Mouse (Mus musculus) embryonic facial prominence, embryonic 12.5 days (tissue): ENCODE measurements around the gene Use1. TPM values are rescaled to one million over a fixed set of nuclear protein-coding genes. Genes with fewer than 3 reads are reported as not detected.

ENCODE experiments used
- ATAC-seq: fragments of 200-750 bp; cut with Nextera tagmentation; 2 replicates; pipeline ENCODE4 v1.8.0; 2017; ENCODE audit not compliant: insufficient number of reproducible peaks, insufficient read depth, low FRiP score, low TSS enrichment
- H3K27ac ChIP-seq: fragments of 300-500 bp; sonication (generic); 2 replicates; pipeline ENCODE4 v1.5.1; 2016; ENCODE audit warnings: mild to moderate bottlenecking
- H3K27me3 ChIP-seq: fragments of 300-500 bp; sonication (generic); 2 replicates; pipeline ENCODE4 v1.6.1; 2016; ENCODE audit warnings: mild to moderate bottlenecking, moderate library complexity
- H3K36me3 ChIP-seq: fragments of 300-500 bp; sonication (generic); 2 replicates; pipeline ENCODE4 v1.6.1; 2016; ENCODE audit warnings: mild to moderate bottlenecking
- H3K4me1 ChIP-seq: fragments of 300-500 bp; sonication (generic); 2 replicates; pipeline ENCODE4 v1.6.1; 2016
- H3K4me2 ChIP-seq: fragments of 300-500 bp; sonication (generic); replicated peaks from 2 replicates; pipeline ENCODE4 v1.6.1; 2016; ENCODE audit warnings: mild to moderate bottlenecking, moderate library complexity
- H3K4me3 ChIP-seq: fragments of 300-500 bp; sonication (generic); 2 replicates; pipeline ENCODE4 v1.5.1; 2016; ENCODE audit warnings: mild to moderate bottlenecking
- H3K9ac ChIP-seq: fragments of 300-500 bp; sonication (generic); 2 replicates; pipeline ENCODE4 v1.6.1; 2016; ENCODE audit warnings: mild to moderate bottlenecking, moderate library complexity
- H3K9me3 ChIP-seq: fragments of 300-500 bp; sonication (generic); 2 replicates; pipeline ENCODE4 v1.6.1; 2016; ENCODE audit warnings: mild to moderate bottlenecking, moderate library complexity
- WGBS: fragments of 180-500 bp; shearing (Covaris S2); methylation state at CpG from one replicate; pipeline ENCODE4 v1.1.7; 2016; 5-methylcytosine and 5-hydroxymethylcytosine counted together
- polyA plus RNA-seq: library from polyadenylated mRNA; unstranded; fragments of >200 nt; fragmentation: Nextera tagmentation; extraction: Ambion mirVana; gene quantifications from 2 replicates; pipeline ENCODE4 v1.2.1, GENCODE M21; 2016

Use1 gene
- polyA plus RNA-seq, 1 experiment from 2014 or later, result 89.2 TPM

DNA sequence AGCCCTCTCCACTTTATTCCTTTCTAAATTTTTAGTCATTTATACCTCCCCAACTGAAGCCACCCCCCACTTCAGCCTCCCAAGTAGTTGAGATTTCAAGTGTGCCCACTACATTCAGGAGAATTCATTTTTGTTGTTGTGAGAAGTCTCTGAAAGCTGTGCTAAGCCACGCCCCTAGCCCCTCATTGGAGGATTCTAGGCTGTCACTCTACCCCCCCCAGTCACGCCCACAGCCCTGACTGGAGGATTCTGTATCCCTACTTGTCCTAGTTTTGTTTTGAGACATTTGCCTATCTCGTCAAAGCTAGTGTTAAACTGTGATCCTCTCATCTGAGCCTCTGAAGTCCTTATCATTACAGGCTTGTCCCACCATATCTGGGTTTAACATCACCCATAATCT, 26.2 kb downstream of the Use1 start:
- Histone ChIP-seq H3K4me1 (peaks cover 6% of the 10 kb centered on the region), H3K4me3 (no peak overlapping the region), H3K9me3 (no peaks in the 10 kb centered on the region), H3K9ac (no peak overlapping the region), H3K36me3 (no peaks in the 10 kb centered on the region), H3K27ac (no peak overlapping the region), H3K4me2 (no peak overlapping the region; the same call in 1 of the 2 replicates), H3K27me3 (no peaks in the 10 kb centered on the region)
- no peak for ATAC-seq
- 12% methylated on average over 3 of the region's 3 CpGs for WGBS

DNA sequence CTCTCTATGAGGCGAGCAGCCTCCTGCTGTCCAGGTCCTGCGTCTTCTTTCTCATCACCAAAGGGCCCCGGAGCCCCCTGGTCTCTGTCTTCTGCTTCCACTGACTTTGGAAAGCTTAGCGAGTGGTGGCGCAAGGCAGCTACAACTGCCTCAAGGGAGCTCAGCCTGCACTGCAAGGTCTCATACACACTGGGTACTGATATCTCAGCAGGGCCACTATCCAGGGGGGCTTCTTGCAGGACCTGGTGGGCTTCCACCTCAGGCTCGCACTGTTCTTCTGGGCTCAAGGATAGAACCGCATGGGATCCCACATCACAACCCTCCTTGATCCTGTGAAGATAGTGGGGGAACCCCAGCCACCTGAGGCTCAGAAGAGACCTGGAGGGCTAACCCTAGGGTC, 27.8 kb downstream of the Use1 start:
- Histone ChIP-seq H3K4me3 (no peak overlapping the region), H3K36me3 (peaks cover 10% of the 10 kb centered on the region), H3K4me1 (peaks cover 6% of the 10 kb centered on the region), H3K9ac (no peak overlapping the region), H3K9me3 (no peaks in the 10 kb centered on the region), H3K27ac (no peak overlapping the region), H3K27me3 (no peaks in the 10 kb centered on the region), H3K4me2 (no peak overlapping the region)
- WGBS, result 80% methylated on average over 7 of the region's 7 CpGs
- no peak for ATAC-seq

GRCm38 (mm10) chr8:71395071-71395470, 28.4 kb downstream of the Use1 start:
- H3K9me3 ChIP-seq, result no peaks in the 10 kb centered on the region
- ATAC-seq, result no peak
- peaks cover 6% of the 10 kb centered on the region for H3K4me1 ChIP-seq
- H3K4me2 ChIP-seq, result no peak overlapping the region
- no peaks in the 10 kb centered on the region for H3K27me3 ChIP-seq
- WGBS, result 86% methylated on average over 10 of the region's 10 CpGs
- peaks cover 14% of the 10 kb centered on the region for H3K36me3 ChIP-seq
- H3K9ac ChIP-seq, result no peak overlapping the region
- H3K4me3 ChIP-seq, result no peak overlapping the region
- H3K27ac ChIP-seq, result no peak overlapping the region

DNA sequence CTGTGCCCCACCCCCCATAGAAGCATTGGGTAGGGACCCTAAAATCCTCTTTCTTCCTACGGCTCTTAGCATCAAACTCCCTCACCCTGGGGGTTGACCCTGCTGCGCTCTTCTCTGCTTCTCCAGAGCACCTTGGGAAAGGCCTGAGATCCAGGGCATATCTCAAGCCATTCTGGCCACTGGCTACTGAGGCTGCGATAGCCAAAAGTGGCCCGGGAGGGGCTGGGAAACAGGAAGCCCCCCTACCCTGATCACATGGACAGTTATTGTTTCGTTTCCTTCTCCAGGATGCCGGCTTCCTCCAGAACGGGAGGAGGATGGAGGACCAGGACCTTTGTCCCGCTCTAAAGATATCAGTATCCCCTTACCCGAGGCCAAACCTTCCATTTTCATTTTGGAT, 29.0 kb downstream of the Use1 start, which contains the start of gene Ushbp1:
Ushbp1 (minus strand) TSS at position 174 of the 400 bp plus-strand sequence.
- peak within 1 kb of the TSS; percentile 83 for H3K4me3 ChIP-seq
- H3K36me3 ChIP-seq, result peaks cover 18% of the 10 kb centered on the region
- 88% methylated on average over 9 of the region's 9 CpGs for WGBS
- no peak within 1 kb of the TSS for H3K9ac ChIP-seq
- no peak for ATAC-seq
- H3K4me2 ChIP-seq, result peak within 1 kb of the TSS; percentile 80
- H3K9me3 ChIP-seq, result no peaks in the 10 kb centered on the region
- peaks cover 6% of the 10 kb centered on the region for H3K4me1 ChIP-seq
- H3K27me3 ChIP-seq, result no peaks in the 10 kb centered on the region
- H3K27ac ChIP-seq, result peak within 1 kb of the TSS; percentile 52; the same call in 1 of the 2 replicates

GRCm38 (mm10) chr8:71396639-71397305, 30.1 kb downstream of the Use1 start, which contains the start of gene Babam1:
Gene Babam1, plus strand, starts transcription at chr8:71396861.
- H3K4me3 ChIP-seq, result peak within 1 kb of the TSS; percentile 83
- peaks cover 6% of the 10 kb centered on the region for H3K4me1 ChIP-seq
- peak within 1 kb of the TSS; percentile 80 for H3K4me2 ChIP-seq
- H3K27ac ChIP-seq, result peak within 1 kb of the TSS; percentile 52; the same call in 1 of the 2 replicates
- no peaks in the 10 kb centered on the region for H3K9me3 ChIP-seq
- peak within 1 kb of the TSS; percentile 67 for H3K9ac ChIP-seq
- no peaks in the 10 kb centered on the region for H3K27me3 ChIP-seq
- H3K36me3 ChIP-seq, result peaks cover 20% of the 10 kb centered on the region
- ATAC-seq, result peak; percentile 91
- WGBS, result under 1% methylated on average over 34 of the region's 34 CpGs

- Histone ChIP-seq H3K27me3 (no peaks in the 10 kb centered on the region), H3K4me2 (peak overlapping the region; percentile 80), H3K9ac (peak overlapping the region; percentile 67; the same call in 1 of the 2 replicates), H3K9me3 (no peaks in the 10 kb centered on the region), H3K4me1 (peaks cover 6% of the 10 kb centered on the region), H3K4me3 (peak overlapping the region; percentile 83), H3K27ac (no peak overlapping the region), H3K36me3 (peaks cover 20% of the 10 kb centered on the region)
- WGBS, result 84% methylated on average over 12 of the region's 12 CpGs
- ATAC-seq, result no peak
These were observed 31.1 kb downstream of the Use1 start for GRCm38 (mm10) chr8:71397701-71398100.

- no peak overlapping the region for H3K9ac ChIP-seq
- H3K36me3 ChIP-seq, result peaks cover 20% of the 10 kb centered on the region
- 90% methylated on average over 2 of the region's 2 CpGs for WGBS
- H3K4me1 ChIP-seq, result peaks cover 6% of the 10 kb centered on the region
- no peaks in the 10 kb centered on the region for H3K9me3 ChIP-seq
- H3K4me2 ChIP-seq, result no peak overlapping the region
- no peak overlapping the region for H3K4me3 ChIP-seq
- H3K27me3 ChIP-seq, result no peaks in the 10 kb centered on the region
- H3K27ac ChIP-seq, result no peak overlapping the region
- ATAC-seq, result no peak
These were observed 34.2 kb downstream of the Use1 start for GRCm38 (mm10) chr8:71400826-71401225.

- H3K4me3 ChIP-seq, result no peak overlapping the region
- no peak overlapping the region for H3K27ac ChIP-seq
These were observed 34.8 kb downstream of the Use1 start for GRCm38 (mm10) chr8:71401454-71401853.

DNA sequence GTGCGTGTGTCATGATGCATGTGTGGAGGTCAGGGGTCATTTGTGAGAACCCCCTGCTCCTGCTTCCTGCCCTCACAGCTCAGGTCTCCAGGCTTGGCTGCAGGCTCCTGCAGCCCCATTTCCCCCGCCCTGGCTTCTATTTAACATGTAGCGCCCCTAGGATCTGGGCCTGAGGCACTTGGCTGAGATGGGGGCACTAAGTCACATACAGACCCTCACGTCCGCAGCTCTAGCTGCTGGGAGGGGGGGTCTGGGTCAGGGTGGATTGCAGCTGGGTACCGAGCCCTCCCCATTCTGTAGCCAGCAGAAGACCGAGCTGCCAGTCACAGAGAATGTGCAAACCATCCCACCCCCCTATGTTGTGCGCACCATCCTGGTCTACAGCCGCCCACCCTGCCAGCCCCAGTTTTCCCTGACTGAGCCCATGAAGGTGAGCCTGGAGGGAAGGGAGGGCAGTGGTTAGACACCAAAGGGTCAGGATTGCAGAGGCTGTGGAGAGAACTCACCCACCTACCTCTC, 35.9 kb downstream of the Use1 start:
- Histone ChIP-seq H3K9ac (no peak overlapping the region), H3K4me1 (peaks cover 18% of the 10 kb centered on the region), H3K27me3 (no peaks in the 10 kb centered on the region), H3K4me2 (no peak overlapping the region), H3K36me3 (peaks cover 25% of the 10 kb centered on the region), H3K27ac (no peak overlapping the region), H3K9me3 (no peaks in the 10 kb centered on the region), H3K4me3 (no peak overlapping the region)
- no peak for ATAC-seq
- WGBS, result 82% methylated on average over 9 of the region's 9 CpGs

More at GRCm38 (mm10) chr8:71401454-71401853, 34.8 kb downstream of the Use1 start:
- H3K4me2 ChIP-seq, result no peak overlapping the region
- H3K9me3 ChIP-seq, result no peaks in the 10 kb centered on the region
- H3K9ac ChIP-seq, result no peak overlapping the region
- H3K36me3 ChIP-seq, result peaks cover 20% of the 10 kb centered on the region
- peaks cover 10% of the 10 kb centered on the region for H3K4me1 ChIP-seq
- no peak for ATAC-seq
- no peaks in the 10 kb centered on the region for H3K27me3 ChIP-seq

- Histone ChIP-seq H3K9me3 (no peaks in the 10 kb centered on the region), H3K9ac (no peak overlapping the region), H3K27ac (no peak overlapping the region), H3K4me1 (peaks cover 15% of the 10 kb centered on the region), H3K4me3 (no peak overlapping the region), H3K4me2 (no peak overlapping the region), H3K27me3 (no peaks in the 10 kb centered on the region), H3K36me3 (peaks cover 30% of the 10 kb centered on the region)
- no peak for ATAC-seq
- WGBS, result 85% methylated on average over 6 of the region's 6 CpGs
These were observed 36.6 kb downstream of the Use1 start for GRCm38 (mm10) chr8:71403107-71403885.

- Histone ChIP-seq H3K9ac (no peak overlapping the region), H3K27me3 (no peaks in the 10 kb centered on the region), H3K9me3 (no peaks in the 10 kb centered on the region), H3K4me1 (peaks cover 15% of the 10 kb centered on the region), H3K4me2 (no peak overlapping the region), H3K27ac (0 out of 2 replicates have a peak overlapping the region, but pooled peaks have one; percentile 36), H3K36me3 (peaks cover 31% of the 10 kb centered on the region), H3K4me3 (no peak overlapping the region)
- WGBS, result 90% methylated on average over 8 of the region's 8 CpGs
- ATAC-seq, result no peak
These were observed 37.4 kb downstream of the Use1 start for GRCm38 (mm10) chr8:71404011-71404410.
